Mouse (Mus musculus): ENCODE measurements around the gene Morc2a. TPM values are rescaled to one million over a fixed set of nuclear protein-coding genes. Genes with fewer than 3 reads are reported as not detected.
A peak's percentile ranks its signal among the peaks of the same experiment; 100 is the strongest.
"Not testable (repeated sequence)": the region's sequence is repeated elsewhere in the genome, so short reads cannot be mapped to it uniquely, and the experiment has no call there.

Gene Morc2a
- 15.7 to 32.7 TPM (median 21.7 TPM) in 3 replicates for total RNA-seq (2017)

GRCm38 (mm10) chr11:3648964-3649841, at the start of gene Morc2a:
TSS of gene Morc2a (plus strand) at chr11:3649191.
- peak; percentile 98 for ATAC-seq (replicated peaks; ENCODE audit: insufficient number of reproducible peaks, low FRiP score, low TSS enrichment, poor library complexity, severe bottlenecking)

DNA sequence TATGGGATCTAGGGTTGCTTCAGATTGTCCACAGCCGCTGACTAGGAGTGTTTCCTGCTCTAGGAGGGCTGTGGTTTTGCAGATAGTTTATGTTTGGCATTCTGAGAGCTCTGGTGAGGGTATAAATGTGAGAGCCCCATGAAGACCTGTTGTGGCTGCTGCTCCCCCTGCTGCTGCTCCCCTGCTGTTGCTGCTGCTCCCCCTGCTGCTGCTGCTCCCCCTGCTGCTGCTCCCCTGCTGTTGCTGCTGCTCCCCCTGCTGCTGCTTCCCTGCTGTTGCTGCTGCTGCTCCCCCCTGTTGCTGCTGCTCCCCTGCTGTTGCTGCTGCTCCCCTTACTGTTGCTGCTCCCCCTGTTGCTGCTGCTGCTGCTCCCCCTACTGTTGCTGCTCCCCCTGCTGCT, 47.0 kb upstream of the Morc2a start:
- not testable (repeated sequence) for ATAC-seq (replicated peaks; ENCODE audit: insufficient number of reproducible peaks, low FRiP score, low TSS enrichment, poor library complexity, severe bottlenecking)

- not testable (repeated sequence) for ATAC-seq (replicated peaks; ENCODE audit: insufficient number of reproducible peaks, low FRiP score, low TSS enrichment, poor library complexity, severe bottlenecking)
Observed at GRCm38 (mm10) chr11:3602687-3603086, 46.3 kb upstream of the Morc2a start.

GRCm38 (mm10) chr11:3606456-3606855, 42.5 kb upstream of the Morc2a start:
- no peak for ATAC-seq (replicated peaks; ENCODE audit: insufficient number of reproducible peaks, low FRiP score, low TSS enrichment, poor library complexity, severe bottlenecking)

DNA sequence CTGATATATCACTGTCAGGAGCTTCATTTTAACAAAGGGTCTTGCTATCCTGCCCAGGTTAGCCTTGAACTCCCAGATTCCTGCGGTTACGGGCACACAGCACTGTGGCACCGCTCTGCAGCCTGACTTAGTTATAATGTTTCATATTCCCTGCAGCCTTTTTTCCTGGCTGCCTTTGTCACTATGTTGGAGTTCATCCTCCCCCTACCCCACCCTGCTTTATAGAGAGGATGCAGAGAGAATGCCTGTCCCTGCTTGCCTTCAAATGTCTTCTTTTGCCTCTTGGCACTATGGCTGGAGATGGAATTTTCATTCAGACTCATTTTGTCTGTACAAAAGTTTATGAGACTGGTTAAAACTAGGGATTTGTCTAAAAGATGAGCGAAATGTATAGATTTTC, 33.4 kb upstream of the Morc2a start:
- ATAC-seq (replicated peaks; ENCODE audit: insufficient number of reproducible peaks, low FRiP score, low TSS enrichment, poor library complexity, severe bottlenecking) = no peak

DNA sequence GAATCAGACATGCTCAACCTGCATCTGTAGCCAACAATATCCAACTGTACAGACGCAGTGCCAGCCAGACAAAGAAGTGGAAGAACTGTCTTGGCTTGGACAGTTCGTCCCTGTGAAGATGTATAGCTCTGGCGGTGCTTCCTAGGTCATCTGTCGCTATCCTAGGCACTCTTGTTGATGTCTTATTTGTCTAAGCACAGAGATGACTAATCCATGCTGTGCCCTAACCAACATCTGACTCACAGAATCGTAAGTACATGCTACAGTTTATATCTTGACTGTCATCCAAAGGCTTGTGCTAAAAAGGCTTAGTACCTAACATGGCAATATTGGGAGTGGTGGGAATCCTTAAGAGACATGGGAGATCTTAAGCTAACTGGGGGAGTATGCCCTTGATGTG, 26.2 kb upstream of the Morc2a start:
- no peak for ATAC-seq (replicated peaks; ENCODE audit: insufficient number of reproducible peaks, low FRiP score, low TSS enrichment, poor library complexity, severe bottlenecking)

GRCm38 (mm10) chr11:3624391-3625027, 24.5 kb upstream of the Morc2a start:
- ATAC-seq (replicated peaks; ENCODE audit: insufficient number of reproducible peaks, low FRiP score, low TSS enrichment, poor library complexity, severe bottlenecking) = no peak

- ATAC-seq (replicated peaks; ENCODE audit: insufficient number of reproducible peaks, low FRiP score, low TSS enrichment, poor library complexity, severe bottlenecking) = no peak
Observed at GRCm38 (mm10) chr11:3628999-3629491, 19.9 kb upstream of the Morc2a start.

DNA sequence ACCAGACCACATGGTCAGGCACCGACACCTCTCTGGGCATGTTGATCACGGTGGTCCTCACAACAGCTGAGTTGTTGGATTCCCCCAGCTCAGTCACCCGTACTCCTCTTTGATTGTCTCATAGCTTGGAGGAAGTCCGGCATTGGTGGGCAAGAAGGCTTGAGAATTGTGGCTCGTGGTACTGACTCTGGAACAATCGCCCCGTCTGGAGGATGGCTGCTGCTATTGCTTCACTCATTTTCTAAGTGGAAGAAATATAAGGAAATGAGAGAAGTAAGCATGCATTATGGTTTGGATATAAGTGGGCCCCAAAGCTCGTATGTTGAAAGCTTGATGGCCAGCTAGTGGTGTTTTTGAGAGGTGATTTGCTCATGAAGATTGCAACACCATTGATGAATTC, 15.7 kb upstream of the Morc2a start:
- not testable (repeated sequence) for ATAC-seq (replicated peaks; ENCODE audit: insufficient number of reproducible peaks, low FRiP score, low TSS enrichment, poor library complexity, severe bottlenecking)

DNA sequence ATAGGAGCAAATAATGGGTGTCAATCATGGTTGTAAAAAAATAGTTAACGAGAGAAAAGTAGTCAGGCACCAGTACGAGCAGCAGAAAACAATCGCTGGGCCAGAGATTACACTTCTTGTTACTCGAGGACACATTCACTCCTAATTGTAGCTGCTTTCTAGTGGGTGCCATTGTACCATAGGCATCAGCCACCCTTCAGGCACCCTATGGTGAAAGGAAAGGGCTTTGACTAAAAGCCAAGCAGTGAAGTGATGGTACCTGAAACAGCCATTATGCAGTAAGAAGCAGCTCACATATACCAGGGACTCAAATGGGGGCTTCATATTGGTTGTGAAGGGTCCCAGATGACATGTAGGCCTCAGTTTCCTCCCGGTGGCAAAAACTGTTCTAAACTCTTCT, 1.3 kb upstream of the Morc2a start:
- ATAC-seq (replicated peaks; ENCODE audit: insufficient number of reproducible peaks, low FRiP score, low TSS enrichment, poor library complexity, severe bottlenecking) = no peak

GRCm38 (mm10) chr11:3648305-3648963, 557 bp upstream of the Morc2a start:
- ATAC-seq (replicated peaks; ENCODE audit: insufficient number of reproducible peaks, low FRiP score, low TSS enrichment, poor library complexity, severe bottlenecking) = 0 out of 2 replicates have a peak, but pooled peaks have one; percentile 8

- no peak for ATAC-seq (replicated peaks; ENCODE audit: insufficient number of reproducible peaks, low FRiP score, low TSS enrichment, poor library complexity, severe bottlenecking)
Observed at GRCm38 (mm10) chr11:3650141-3650540, 1.1 kb downstream of the Morc2a start.

GRCm38 (mm10) chr11:3661964-3662363, 13.0 kb downstream of the Morc2a start:
- ATAC-seq (replicated peaks; ENCODE audit: insufficient number of reproducible peaks, low FRiP score, low TSS enrichment, poor library complexity, severe bottlenecking) = no peak

DNA sequence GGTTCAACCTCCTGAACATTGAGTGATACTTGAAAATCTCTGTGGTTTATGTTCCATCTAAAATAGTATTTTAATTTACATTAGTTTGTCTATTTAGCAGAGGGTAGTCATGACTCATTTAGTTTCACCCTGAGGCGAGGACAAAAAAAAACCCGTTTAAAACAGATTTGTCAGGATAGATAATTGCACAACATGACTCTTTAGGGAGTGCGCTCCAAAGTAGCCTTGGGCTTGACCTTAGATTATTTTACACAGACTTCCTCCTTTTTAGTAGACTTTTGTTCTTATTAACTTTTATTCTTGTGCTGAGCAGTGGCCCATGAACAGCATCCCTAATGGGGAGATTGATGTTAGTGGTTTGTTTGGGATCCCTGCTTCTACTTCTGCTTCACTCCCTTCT, 18.5 kb downstream of the Morc2a start:
- ATAC-seq (replicated peaks; ENCODE audit: insufficient number of reproducible peaks, low FRiP score, low TSS enrichment, poor library complexity, severe bottlenecking) = no peak

GRCm38 (mm10) chr11:3668768-3669167, 19.8 kb downstream of the Morc2a start:
- ATAC-seq (replicated peaks; ENCODE audit: insufficient number of reproducible peaks, low FRiP score, low TSS enrichment, poor library complexity, severe bottlenecking) = no peak

DNA sequence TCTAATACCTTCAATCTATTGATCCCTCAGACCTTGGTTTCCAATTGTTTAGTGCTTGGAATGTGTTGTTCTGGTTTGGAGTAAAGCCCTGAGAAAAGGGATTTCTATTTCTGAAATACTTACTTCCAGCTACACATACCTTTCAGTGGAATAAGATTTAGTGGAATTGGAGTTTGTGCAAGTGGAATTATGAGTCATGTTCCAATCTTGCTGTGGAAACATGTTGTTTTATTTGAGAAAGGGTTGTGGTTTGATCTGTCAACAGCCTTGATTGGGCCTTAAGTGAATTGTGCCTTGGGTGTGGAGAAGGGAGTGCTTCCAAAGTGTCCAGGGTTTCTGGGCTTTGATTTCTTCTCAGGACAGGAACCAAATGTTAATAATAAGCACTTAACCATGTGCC, 20.9 kb downstream of the Morc2a start:
- no peak for ATAC-seq (replicated peaks; ENCODE audit: insufficient number of reproducible peaks, low FRiP score, low TSS enrichment, poor library complexity, severe bottlenecking)

GRCm38 (mm10) chr11:3671000-3671628, 22.1 kb downstream of the Morc2a start:
- ATAC-seq (replicated peaks; ENCODE audit: insufficient number of reproducible peaks, low FRiP score, low TSS enrichment, poor library complexity, severe bottlenecking) = no peak

DNA sequence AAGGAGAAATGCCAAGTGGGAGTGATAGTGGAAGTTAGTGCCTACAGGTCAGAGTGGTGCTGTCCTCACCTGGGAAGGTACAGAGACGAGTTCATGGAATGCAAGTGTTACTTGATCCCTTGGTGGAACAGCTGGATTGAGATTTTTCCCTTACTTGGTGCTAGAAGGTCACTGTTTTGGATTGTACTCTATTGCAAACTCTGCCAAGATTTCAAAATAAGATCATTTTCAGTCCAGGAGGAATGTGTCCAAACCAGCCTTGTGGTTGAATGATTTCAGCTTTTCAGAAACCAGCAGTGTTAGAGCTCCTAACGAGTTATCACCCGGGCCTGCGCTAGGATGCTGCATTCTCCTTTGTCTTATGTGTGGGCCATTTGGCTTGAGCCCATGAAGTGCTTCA, 25.6 kb downstream of the Morc2a start:
- ATAC-seq (replicated peaks; ENCODE audit: insufficient number of reproducible peaks, low FRiP score, low TSS enrichment, poor library complexity, severe bottlenecking) = no peak

GRCm38 (mm10) chr11:3676423-3676822, 27.4 kb downstream of the Morc2a start:
- ATAC-seq (replicated peaks; ENCODE audit: insufficient number of reproducible peaks, low FRiP score, low TSS enrichment, poor library complexity, severe bottlenecking) = no peak; the same call in 1 of the 2 replicates

Data from monocyte, adult 5-6 weeks (primary cell).